Mouse (Mus musculus) sigmoid colon, adult 10 weeks (tissue): ENCODE measurements around the gene Ppif. TPM values are rescaled to one million over a fixed set of nuclear protein-coding genes. Genes with fewer than 3 reads are reported as not detected.

ENCODE experiments used
- polyA plus RNA-seq: library from polyadenylated mRNA; stranded (reverse); fragments of 350-450 nt; fragmentation: Illumina TruSeq; extraction: RNeasy Lipid Tissue Mini Kit (QIAGEN cat#74804); gene quantifications from one replicate; pipeline ENCODE4 v1.2.3, GENCODE M21; 2014; ENCODE audit warnings: low read depth, low replicate concordance

Ppif gene
- polyA plus RNA-seq, result 37.9 TPM

GRCm38 (mm10) chr14:25693888-25694568 is at the start of gene Ppif:
Gene Ppif (plus strand): TSS chr14:25694154.

Other genes with a start within 250 kb of the Ppif start
- 30.0 TPM for gene Zmiz1, start 235.0 kb upstream of the Ppif start, polyA plus RNA-seq
- 24.2 TPM for gene Zcchc24, start 74.9 kb downstream of the Ppif start, polyA plus RNA-seq
- gene Anxa11, start 148.0 kb downstream of the Ppif start, polyA plus RNA-seq, result 61.8 TPM
- gene Plac9a, start 208.9 kb downstream of the Ppif start, polyA plus RNA-seq, result not detected
- 42.2 TPM for gene Tmem254a, start 233.5 kb downstream of the Ppif start, polyA plus RNA-seq
- 2.6 TPM for gene Cphx1, start 244.2 kb downstream of the Ppif start, polyA plus RNA-seq